Mouse (Mus musculus) bone marrow macrophage, adult 2 months (primary cell): ENCODE results near the gene Mkrn3. TPM values are rescaled to one million over a fixed set of nuclear protein-coding genes. Genes with fewer than 3 reads are reported as not detected.
A peak's percentile ranks its signal among the peaks of the same experiment; 100 is the strongest.

ENCODE experiments used
- H3K27ac ChIP-seq: 2 replicates; pipeline ENCODE4 v1.5.1; 2012; ENCODE audit warnings: low read depth, low read length; ENCODE audit not compliant: insufficient read depth
- H3K4me1 ChIP-seq: 2 replicates; pipeline ENCODE4 v1.6.1; 2012; ENCODE audit warnings: low read length; ENCODE audit not compliant: control insufficient read depth, insufficient read depth
- H3K4me3 ChIP-seq: 2 replicates; pipeline ENCODE4 v1.5.1; 2012; ENCODE audit warnings: mild to moderate bottlenecking, low read length, moderate library complexity; ENCODE audit not compliant: insufficient read depth
- CTCF ChIP-seq: IDR thresholded peaks from 2 replicates; pipeline ENCODE4 v1.5.1; 2012; ENCODE audit warnings: low read depth, mild to moderate bottlenecking, low read length, moderate library complexity
- POLR2A ChIP-seq: IDR thresholded peaks from 2 replicates; pipeline ENCODE4 v1.6.1; 2012; ENCODE audit warnings: mild to moderate bottlenecking, low read depth, low read length, borderline replicate concordance
- polyA plus RNA-seq: library from polyadenylated mRNA; stranded (reverse); fragments of >200 nt; gene quantifications from 2 replicates; pipeline ENCODE4 v1.2.4, GENCODE M21; 2012; ENCODE audit not compliant: missing spikeins, insufficient read depth, insufficient read length

Mkrn3 gene
- not detected in 2 replicates for polyA plus RNA-seq

- TF ChIP-seq POLR2A (no peak), CTCF (no peak)
- no peaks in the 10 kb centered on the region for H3K4me1 ChIP-seq
Observed at GRCm38 (mm10) chr7:62419493-62420360, at the start of gene Mkrn3. TSS of gene Mkrn3 (minus strand) at chr7:62420139.

GRCm38 (mm10) chr7:62463878-62464755, 44.2 kb upstream of the Mkrn3 start, which contains the start of gene Peg12:
TSS of gene Peg12 (minus strand) at chr7:62464510.
- Histone ChIP-seq H3K27ac (no peak within 1 kb of the TSS), H3K4me3 (peak within 1 kb of the TSS; percentile 53), H3K4me1 (no peaks in the 10 kb centered on the region)
- no peak for TF ChIP-seq CTCF
- no peak for TF ChIP-seq POLR2A

More at GRCm38 (mm10) chr7:62419493-62420360, at the start of gene Mkrn3:
- peak within 1 kb of the TSS; percentile 64 for H3K4me3 ChIP-seq
- H3K27ac ChIP-seq: no peak within 1 kb of the TSS

- TF ChIP-seq POLR2A: no peak
- TF ChIP-seq CTCF: no peak
- no peak overlapping the region for H3K27ac ChIP-seq
- no peaks in the 10 kb centered on the region for H3K4me1 ChIP-seq
- no peak overlapping the region for H3K4me3 ChIP-seq
Observed at GRCm38 (mm10) chr7:62463007-62463877, 43.3 kb upstream of the Mkrn3 start.

- Histone ChIP-seq H3K4me1 (no peaks in the 10 kb centered on the region), H3K4me3 (no peak overlapping the region), H3K27ac (no peak overlapping the region)
- TF ChIP-seq POLR2A (no peak), CTCF (no peak)
Observed at GRCm38 (mm10) chr7:62462229-62463006, 42.5 kb upstream of the Mkrn3 start.

- Histone ChIP-seq H3K27ac (no peak overlapping the region), H3K4me3 (no peak overlapping the region), H3K4me1 (no peaks in the 10 kb centered on the region)
- TF ChIP-seq POLR2A (no peak), CTCF (no peak)
Observed at GRCm38 (mm10) chr7:62452353-62452752, 32.4 kb upstream of the Mkrn3 start.

- TF ChIP-seq CTCF (no peak), POLR2A (no peak)
Observed at GRCm38 (mm10) chr7:62445431-62446165, 25.7 kb upstream of the Mkrn3 start.

GRCm38 (mm10) chr7:62436394-62436793, 16.5 kb upstream of the Mkrn3 start:
- Histone ChIP-seq H3K4me3 (no peak overlapping the region), H3K4me1 (no peaks in the 10 kb centered on the region), H3K27ac (no peak overlapping the region)
- no peak for TF ChIP-seq POLR2A
- no peak for TF ChIP-seq CTCF

More at GRCm38 (mm10) chr7:62445431-62446165, 25.7 kb upstream of the Mkrn3 start:
- Histone ChIP-seq H3K4me3 (no peak overlapping the region), H3K27ac (no peak overlapping the region), H3K4me1 (no peaks in the 10 kb centered on the region)

GRCm38 (mm10) chr7:62433243-62433642, 13.3 kb upstream of the Mkrn3 start:
- Histone ChIP-seq H3K4me3 (no peak overlapping the region), H3K4me1 (no peaks in the 10 kb centered on the region), H3K27ac (no peak overlapping the region)
- TF ChIP-seq CTCF: peak; percentile 20; the same call in 1 of the 2 replicates
- TF ChIP-seq POLR2A: no peak
